Mouse (Mus musculus): ENCODE measurements around the gene Msrb1. TPM values are rescaled to one million over a fixed set of nuclear protein-coding genes. Genes with fewer than 3 reads are reported as not detected.

Gene Msrb1
- 45.8 and 48.6 TPM in 2 replicates for polyA plus RNA-seq (2015; fragmentation: Nextera tagmentation; extraction: Ambion mirVana)

- no peaks in the 10 kb centered on the region for H3K27me3 ChIP-seq (ENCODE audit: insufficient read depth, low read length)
- peak; percentile 95 for ATAC-seq (replicated peaks; ENCODE audit: low FRiP score, low read depth)
- H3K9ac ChIP-seq (ENCODE audit: low read depth, low read length), result peak within 1 kb of the TSS; percentile 70
- H3K9me3 ChIP-seq (replicated peaks; ENCODE audit: low read length), result no peaks in the 10 kb centered on the region
- DNase-seq (ENCODE audit: low spot score), result peak; percentile 100
- peaks cover 13% of the 10 kb centered on the region for H3K4me1 ChIP-seq (replicated peaks; ENCODE audit: insufficient read depth, low read length)
- under 1% methylated on average over 29 of the region's 29 CpGs for WGBS
- TF ChIP-seq CTCF (IDR thresholded peaks at IDR 0.05; ENCODE audit: low read depth), result no peak
- H3K36me3 ChIP-seq (ENCODE audit: insufficient read depth, low read length), result no peaks in the 10 kb centered on the region
- peak within 1 kb of the TSS; percentile 66 for H3K4me3 ChIP-seq (replicated peaks; ENCODE audit: low read depth, low read length)
- peak within 1 kb of the TSS; percentile 78 for H3K27ac ChIP-seq
- H3K4me2 ChIP-seq (ENCODE audit: low read length), result peak within 1 kb of the TSS; percentile 94
Measured at GRCm38 (mm10) chr17:24736330-24737051, at the start of gene Msrb1. Gene Msrb1 (plus strand): TSS chr17:24736642.

GRCm38 (mm10) chr17:24687146-24687595 is 49.3 kb upstream of the Msrb1 start:
- TF ChIP-seq CTCF (IDR thresholded peaks at IDR 0.05; ENCODE audit: low read depth), result peak; percentile 20; the same call in 1 of the 2 replicates
- Histone ChIP-seq H3K9ac (ENCODE audit: low read depth, low read length) (peak overlapping the region; percentile 40), H3K4me2 (ENCODE audit: low read length) (peak overlapping the region; percentile 61), H3K4me3 (replicated peaks; ENCODE audit: low read depth, low read length) (peak overlapping the region; percentile 32), H3K4me1 (replicated peaks; ENCODE audit: insufficient read depth, low read length) (peaks cover 15% of the 10 kb centered on the region), H3K27me3 (ENCODE audit: insufficient read depth, low read length) (peaks cover 14% of the 10 kb centered on the region), H3K36me3 (ENCODE audit: insufficient read depth, low read length) (0 out of 2 replicates have a peak, but pooled peaks cover 2% of the 10 kb centered on the region), H3K9me3 (replicated peaks; ENCODE audit: low read length) (no peaks in the 10 kb centered on the region), H3K27ac (no peak overlapping the region)
- DNase-seq (ENCODE audit: low spot score) (no peak), ATAC-seq (replicated peaks; ENCODE audit: low FRiP score, low read depth) (peak; percentile 52)
- WGBS, result under 1% methylated on average over 24 of the region's 25 CpGs

GRCm38 (mm10) chr17:24687599-24687998 is 48.8 kb upstream of the Msrb1 start:
- TF ChIP-seq CTCF (IDR thresholded peaks at IDR 0.05; ENCODE audit: low read depth), result no peak
- Histone ChIP-seq H3K27me3 (ENCODE audit: insufficient read depth, low read length) (peaks cover 14% of the 10 kb centered on the region), H3K9me3 (replicated peaks; ENCODE audit: low read length) (no peaks in the 10 kb centered on the region), H3K9ac (ENCODE audit: low read depth, low read length) (peak overlapping the region; percentile 40), H3K4me1 (replicated peaks; ENCODE audit: insufficient read depth, low read length) (peaks cover 15% of the 10 kb centered on the region), H3K36me3 (ENCODE audit: insufficient read depth, low read length) (0 out of 2 replicates have a peak, but pooled peaks cover 2% of the 10 kb centered on the region), H3K27ac (no peak overlapping the region), H3K4me3 (replicated peaks; ENCODE audit: low read depth, low read length) (peak overlapping the region; percentile 32), H3K4me2 (ENCODE audit: low read length) (peak overlapping the region; percentile 61)
- ATAC-seq (replicated peaks; ENCODE audit: low FRiP score, low read depth) (no peak), DNase-seq (ENCODE audit: low spot score) (no peak)
- 21% methylated on average over 23 of the region's 23 CpGs for WGBS

DNA sequence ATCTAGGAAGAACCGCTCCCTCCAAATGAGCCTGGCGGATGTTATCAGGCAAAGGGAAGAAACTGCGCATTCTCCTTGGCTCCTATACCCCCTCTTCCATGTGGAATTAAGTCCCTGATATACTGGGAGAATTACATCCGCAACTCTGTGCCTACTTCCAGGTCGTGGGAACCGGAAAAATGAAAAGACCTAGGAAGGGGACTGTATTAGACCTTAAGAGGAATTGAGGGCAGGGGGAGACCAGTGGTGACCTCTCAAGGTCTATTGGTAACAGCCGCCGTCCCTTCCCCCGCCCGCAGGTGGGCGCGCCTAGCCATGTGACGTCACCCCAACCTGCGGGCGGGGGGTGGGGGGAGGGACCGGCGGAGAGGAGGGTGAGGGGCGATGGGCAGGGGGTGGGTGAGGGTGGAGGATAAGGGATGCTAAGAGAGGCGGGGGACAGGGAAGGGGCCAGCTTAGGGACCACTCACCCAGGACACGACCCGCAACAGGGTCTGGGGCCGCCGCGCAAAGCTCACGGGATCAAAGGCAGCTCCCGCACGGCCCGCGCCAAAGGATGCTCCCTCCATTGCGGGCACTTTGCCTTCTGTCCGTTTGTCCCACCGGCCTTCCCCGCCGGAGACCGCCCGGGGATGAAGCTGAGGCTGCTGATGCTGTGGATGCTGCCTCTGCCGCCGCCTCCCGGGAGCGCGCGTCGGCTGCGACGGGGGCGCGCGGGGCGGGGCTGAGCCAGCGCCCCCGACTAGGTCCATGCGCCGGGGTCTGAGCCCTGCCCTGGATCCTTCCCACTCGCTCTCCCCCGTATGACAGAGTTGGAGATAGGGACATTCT is 47.0 kb upstream of the Msrb1 start, which contains the start of gene Syngr3:
Syngr3 (minus strand) TSS at position 705 of the 831 bp plus-strand sequence.
- no peak for DNase-seq (ENCODE audit: low spot score)

DNA sequence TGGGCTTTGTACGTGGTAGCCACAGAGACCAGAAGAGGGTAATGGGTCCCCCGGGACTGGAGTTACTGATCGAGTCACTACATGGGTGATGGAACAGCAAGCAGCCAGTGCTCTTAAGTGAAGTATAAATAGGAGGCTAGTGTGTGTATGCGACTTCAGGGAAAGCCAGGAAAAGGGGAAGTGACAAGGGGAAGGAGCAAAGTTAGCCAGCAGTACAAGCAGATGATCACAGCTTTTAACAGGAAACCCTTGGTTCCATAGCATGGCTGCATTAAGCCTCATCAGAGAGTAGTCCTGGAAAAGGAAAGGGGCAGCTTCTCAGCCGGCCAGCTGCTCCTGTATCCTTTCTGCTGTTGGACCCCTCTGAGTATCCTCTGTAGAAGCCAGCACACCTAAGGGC is 44.1 kb upstream of the Msrb1 start:
- Histone ChIP-seq H3K4me2 (ENCODE audit: low read length) (no peak overlapping the region), H3K27ac (no peak overlapping the region), H3K9me3 (replicated peaks; ENCODE audit: low read length) (no peaks in the 10 kb centered on the region), H3K4me3 (replicated peaks; ENCODE audit: low read depth, low read length) (no peak overlapping the region), H3K4me1 (replicated peaks; ENCODE audit: insufficient read depth, low read length) (peaks cover 27% of the 10 kb centered on the region), H3K9ac (ENCODE audit: low read depth, low read length) (no peak overlapping the region), H3K27me3 (ENCODE audit: insufficient read depth, low read length) (peaks cover 14% of the 10 kb centered on the region), H3K36me3 (ENCODE audit: insufficient read depth, low read length) (0 out of 2 replicates have a peak, but pooled peaks cover 9% of the 10 kb centered on the region)
- 81% methylated on average over 5 of the region's 5 CpGs for WGBS
- DNase-seq (ENCODE audit: low spot score) (no peak), ATAC-seq (replicated peaks; ENCODE audit: low FRiP score, low read depth) (no peak)
- no peak for TF ChIP-seq CTCF (IDR thresholded peaks at IDR 0.05; ENCODE audit: low read depth)

More for the DNA sequence above, 47.0 kb upstream of the Msrb1 start, which contains the start of gene Syngr3:
- under 1% methylated on average over 54 of the region's 55 CpGs for WGBS
- Histone ChIP-seq H3K27ac (no peak within 1 kb of the TSS), H3K27me3 (ENCODE audit: insufficient read depth, low read length) (peaks cover 14% of the 10 kb centered on the region), H3K36me3 (ENCODE audit: insufficient read depth, low read length) (0 out of 2 replicates have a peak, but pooled peaks cover 9% of the 10 kb centered on the region), H3K4me1 (replicated peaks; ENCODE audit: insufficient read depth, low read length) (peaks cover 15% of the 10 kb centered on the region), H3K9ac (ENCODE audit: low read depth, low read length) (peak within 1 kb of the TSS; percentile 49; the same call in 1 of the 2 replicates), H3K9me3 (replicated peaks; ENCODE audit: low read length) (no peaks in the 10 kb centered on the region), H3K4me2 (ENCODE audit: low read length) (peak within 1 kb of the TSS; percentile 89), H3K4me3 (replicated peaks; ENCODE audit: low read depth, low read length) (peak within 1 kb of the TSS; percentile 43)
- TF ChIP-seq CTCF (IDR thresholded peaks at IDR 0.05; ENCODE audit: low read depth), result no peak
- no peak for ATAC-seq (replicated peaks; ENCODE audit: low FRiP score, low read depth)

All from kidney, postnatal 0 days (tissue).